Mouse (Mus musculus) megakaryocyte, embryonic 14.5 days (primary cell): Measurements from ENCODE around the gene Dclk2.

Experiments
- FLI1 ChIP-seq: IDR thresholded peaks from 2 replicates; pipeline ENCODE4 v1.6.1; 2012; ENCODE audit warnings: low read length, inconsistent platforms, mixed read lengths
- GATA1 ChIP-seq: IDR thresholded peaks from 3 replicates; pipeline ENCODE4 v1.6.1; 2012; ENCODE audit warnings: mixed read lengths, low read length, inconsistent platforms, borderline replicate concordance

GRCm38 (mm10) chr3:86774566-86775443, 145.8 kb downstream of the Dclk2 start:
- TF ChIP-seq FLI1 (no peak), GATA1 (no peak)
